Mouse (Mus musculus) lung, embryonic 14.5 days (tissue): ENCODE measurements around the gene Hspb11. TPM values are rescaled to one million over a fixed set of nuclear protein-coding genes. Genes with fewer than 3 reads are reported as not detected.

Experiments used
- ATAC-seq: fragments of 200-750 bp; cut with Nextera tagmentation; 2 replicates; pipeline ENCODE4 v1.8.0; 2017; ENCODE audit warnings: mild to moderate bottlenecking, moderate TSS enrichment, moderate library complexity; ENCODE audit not compliant: insufficient read depth
- DNase-seq: peaks from one replicate; pipeline ENCODE4 v3.0.0-alpha.2; 2015
- H3K27ac ChIP-seq: fragments of 300-500 bp; sonication (generic); 2 replicates; pipeline ENCODE4 v1.5.1; 2014; ENCODE audit warnings: low read depth, mild to moderate bottlenecking, moderate library complexity
- H3K27me3 ChIP-seq: fragments of 300-500 bp; sonication (generic); 2 replicates; pipeline ENCODE4 v1.6.1; 2014; ENCODE audit warnings: low read length, control low read depth; ENCODE audit not compliant: insufficient read depth
- H3K36me3 ChIP-seq: fragments of 300-500 bp; sonication (generic); 2 replicates; pipeline ENCODE4 v1.6.1; 2014; ENCODE audit warnings: control low read depth; ENCODE audit not compliant: insufficient read depth
- H3K4me1 ChIP-seq: fragments of 300-500 bp; sonication (generic); 2 replicates; pipeline ENCODE4 v1.6.1; 2014; ENCODE audit warnings: antibody characterized with exemption, control low read depth; ENCODE audit not compliant: insufficient read depth
- H3K4me2 ChIP-seq: fragments of 300-500 bp; sonication (generic); 2 replicates; pipeline ENCODE4 v1.6.1; 2014; ENCODE audit warnings: mild to moderate bottlenecking
- H3K4me3 ChIP-seq: fragments of 300-500 bp; sonication (generic); 2 replicates; pipeline ENCODE4 v1.5.1; 2014; ENCODE audit warnings: low read depth, low read length
- H3K9ac ChIP-seq: fragments of 300-500 bp; sonication (generic); 2 replicates; pipeline ENCODE4 v1.6.1; 2014
- H3K9me3 ChIP-seq: fragments of 300-500 bp; sonication (generic); 2 replicates; pipeline ENCODE4 v1.6.1; 2016; ENCODE audit warnings: low read depth, low read length, control low read depth
- CTCF ChIP-seq: IDR thresholded peaks from 2 replicates; pipeline ENCODE4 v1.5.1; 2016; ENCODE audit warnings: antibody characterized with exemption, low read depth
- WGBS: fragments of 180-500 bp; shearing (Covaris S2); extraction: QIAGEN DNeasy Blood & Tissue Kit; methylation state at CpG from one replicate; pipeline ENCODE4 v1.1.7; 2014; 5-methylcytosine and 5-hydroxymethylcytosine counted together
- polyA plus RNA-seq: library from polyadenylated mRNA; unstranded; fragments of >200 nt; fragmentation: Nextera tagmentation; extraction: Ambion mirVana; gene quantifications from 2 replicates; pipeline ENCODE4 v1.2.1, GENCODE M21; 2014

Gene Hspb11
- polyA plus RNA-seq, 1 experiment from 2014 or later: 37.6 TPM

- no peak overlapping the region for H3K4me3 ChIP-seq
- peak; percentile 85 for DNase-seq
- H3K9ac ChIP-seq: no peak overlapping the region
- H3K27me3 ChIP-seq: no peaks in the 10 kb centered on the region
- 15% methylated on average over 4 of the region's 4 CpGs for WGBS
- peak; percentile 80 for TF ChIP-seq CTCF
- ATAC-seq: no peak
- no peak overlapping the region for H3K27ac ChIP-seq
- H3K9me3 ChIP-seq: no peaks in the 10 kb centered on the region
- no peaks in the 10 kb centered on the region for H3K36me3 ChIP-seq
- H3K4me1 ChIP-seq: peaks cover 3% of the 10 kb centered on the region
- H3K4me2 ChIP-seq: no peak overlapping the region
Measured at GRCm38 (mm10) chr4:107250494-107250893, 2.9 kb upstream of the Hspb11 start.

- H3K27ac ChIP-seq: peak overlapping the region; percentile 79; the same call in 1 of the 2 replicates
- H3K27me3 ChIP-seq: no peaks in the 10 kb centered on the region
- DNase-seq (no peak), ATAC-seq (no peak)
- H3K9ac ChIP-seq: peak overlapping the region; percentile 67
- no peaks in the 10 kb centered on the region for H3K36me3 ChIP-seq
- H3K4me1 ChIP-seq: no peaks in the 10 kb centered on the region; the same call in none of the 2 replicates
- H3K4me3 ChIP-seq: peak overlapping the region; percentile 85
- 1% methylated on average over 11 of the region's 11 CpGs for WGBS
- no peak for TF ChIP-seq CTCF
- H3K9me3 ChIP-seq: no peaks in the 10 kb centered on the region
- H3K4me2 ChIP-seq: peak overlapping the region; percentile 72
Measured at GRCm38 (mm10) chr4:107252522-107252921, 871 bp upstream of the Hspb11 start.

GRCm38 (mm10) chr4:107254414-107254813 is 1.0 kb downstream of the Hspb11 start:
- DNase-seq (no peak), ATAC-seq (no peak)
- no peaks in the 10 kb centered on the region for H3K9me3 ChIP-seq
- peak overlapping the region; percentile 85 for H3K4me3 ChIP-seq
- WGBS: 18% methylated on average over 3 of the region's 3 CpGs
- no peak for TF ChIP-seq CTCF
- H3K4me2 ChIP-seq: peak overlapping the region; percentile 72
- H3K36me3 ChIP-seq: no peaks in the 10 kb centered on the region
- peak overlapping the region; percentile 79 for H3K9ac ChIP-seq
- peak overlapping the region; percentile 75 for H3K27ac ChIP-seq
- H3K27me3 ChIP-seq: no peaks in the 10 kb centered on the region
- no peaks in the 10 kb centered on the region; the same call in none of the 2 replicates for H3K4me1 ChIP-seq

GRCm38 (mm10) chr4:107260001-107260400 is 6.6 kb downstream of the Hspb11 start:
- no peak for DNase-seq
- Histone ChIP-seq H3K27ac (no peak overlapping the region), H3K4me2 (no peak overlapping the region), H3K4me1 (no peaks in the 10 kb centered on the region), H3K9ac (no peak overlapping the region), H3K4me3 (no peak overlapping the region), H3K36me3 (no peaks in the 10 kb centered on the region), H3K9me3 (no peaks in the 10 kb centered on the region), H3K27me3 (no peaks in the 10 kb centered on the region)
- no peak for ATAC-seq
- WGBS: 42% methylated on average over 4 of the region's 4 CpGs
- no peak for TF ChIP-seq CTCF

GRCm38 (mm10) chr4:107273683-107274082 is 20.3 kb downstream of the Hspb11 start:
- no peak for ATAC-seq

GRCm38 (mm10) chr4:107274511-107274910 is 21.1 kb downstream of the Hspb11 start:
- ATAC-seq: no peak
- 69% methylated on average over 5 of the region's 5 CpGs for WGBS

More at GRCm38 (mm10) chr4:107273683-107274082, 20.3 kb downstream of the Hspb11 start:
- no peaks in the 10 kb centered on the region for H3K4me1 ChIP-seq
- TF ChIP-seq CTCF: no peak
- no peak overlapping the region for H3K4me3 ChIP-seq
- H3K27me3 ChIP-seq: no peaks in the 10 kb centered on the region
- peaks cover 4% of the 10 kb centered on the region; the same call in 1 of the 2 replicates for H3K36me3 ChIP-seq
- 75% methylated on average over 4 of the region's 4 CpGs for WGBS
- DNase-seq: no peak
- H3K9me3 ChIP-seq: no peaks in the 10 kb centered on the region
- no peak overlapping the region for H3K9ac ChIP-seq
- no peak overlapping the region for H3K4me2 ChIP-seq
- H3K27ac ChIP-seq: no peak overlapping the region

GRCm38 (mm10) chr4:107278188-107278707 is 24.9 kb downstream of the Hspb11 start:
- Histone ChIP-seq H3K27me3 (no peaks in the 10 kb centered on the region), H3K4me3 (no peak overlapping the region), H3K9me3 (no peaks in the 10 kb centered on the region), H3K36me3 (peaks cover 6% of the 10 kb centered on the region; the same call in 1 of the 2 replicates), H3K4me2 (no peak overlapping the region), H3K9ac (no peak overlapping the region), H3K27ac (no peak overlapping the region), H3K4me1 (no peaks in the 10 kb centered on the region)
- no peak for TF ChIP-seq CTCF
- no peak for ATAC-seq
- DNase-seq: no peak
- WGBS: 20% methylated on average over 8 of the region's 8 CpGs

More at GRCm38 (mm10) chr4:107274511-107274910, 21.1 kb downstream of the Hspb11 start:
- Histone ChIP-seq H3K27ac (no peak overlapping the region), H3K36me3 (peaks cover 4% of the 10 kb centered on the region; the same call in 1 of the 2 replicates), H3K9ac (no peak overlapping the region), H3K4me1 (no peaks in the 10 kb centered on the region), H3K27me3 (no peaks in the 10 kb centered on the region), H3K9me3 (no peaks in the 10 kb centered on the region), H3K4me2 (no peak overlapping the region), H3K4me3 (no peak overlapping the region)
- DNase-seq: no peak
- no peak for TF ChIP-seq CTCF
